Mouse (Mus musculus): Measurements from ENCODE around the gene Aipl1. TPM values are rescaled to one million over a fixed set of nuclear protein-coding genes. Genes with fewer than 3 reads are reported as not detected.

The Aipl1 gene
- polyA plus RNA-seq, 1 experiment from 2014 or later, result 0.29 TPM

GRCm38 (mm10) chr11:72070733-72071132 is 33.4 kb upstream of the Aipl1 start:
- Histone ChIP-seq H3K4me1 (ENCODE audit: control insufficient read depth, insufficient read depth, low read length) (peaks cover 7% of the 10 kb centered on the region; the same call in 1 of the 2 replicates), H3K9ac (replicated peaks; ENCODE audit: low read length) (no peak overlapping the region), H3K4me2 (ENCODE audit: low read length) (no peak overlapping the region), H3K27ac (replicated peaks; ENCODE audit: low read depth, low read length) (no peak overlapping the region), H3K36me3 (ENCODE audit: control insufficient read depth, insufficient read depth, low read length) (no peaks in the 10 kb centered on the region), H3K4me3 (replicated peaks; ENCODE audit: low read depth, low read length) (no peak overlapping the region), H3K27me3 (ENCODE audit: control insufficient read depth, insufficient read depth, low read length) (no peaks in the 10 kb centered on the region), H3K9me3 (ENCODE audit: control insufficient read depth, low read length) (no peaks in the 10 kb centered on the region)
- WGBS, result 84% methylated on average over 9 of the region's 9 CpGs
- ATAC-seq (ENCODE audit: low FRiP score, low TSS enrichment) (no peak), DNase-seq (no peak)

GRCm38 (mm10) chr11:72068026-72068425 is 30.7 kb upstream of the Aipl1 start:
- H3K27me3 ChIP-seq (ENCODE audit: control insufficient read depth, insufficient read depth, low read length), result no peaks in the 10 kb centered on the region
- peaks cover 3% of the 10 kb centered on the region; the same call in 1 of the 2 replicates for H3K9me3 ChIP-seq (ENCODE audit: control insufficient read depth, low read length)
- peak; percentile 70 for DNase-seq
- ATAC-seq (ENCODE audit: low FRiP score, low TSS enrichment), result no peak
- no peaks in the 10 kb centered on the region for H3K36me3 ChIP-seq (ENCODE audit: control insufficient read depth, insufficient read depth, low read length)
- WGBS, result 53% methylated on average over 7 of the region's 7 CpGs
- H3K4me2 ChIP-seq (ENCODE audit: low read length), result no peak overlapping the region
- H3K27ac ChIP-seq (replicated peaks; ENCODE audit: low read depth, low read length), result 0 out of 2 replicates have a peak overlapping the region, but pooled peaks have one; percentile 13
- no peak overlapping the region for H3K9ac ChIP-seq (replicated peaks; ENCODE audit: low read length)
- H3K4me1 ChIP-seq (ENCODE audit: control insufficient read depth, insufficient read depth, low read length), result peaks cover 7% of the 10 kb centered on the region; the same call in 1 of the 2 replicates
- H3K4me3 ChIP-seq (replicated peaks; ENCODE audit: low read depth, low read length), result no peak overlapping the region

- DNase-seq (no peak), ATAC-seq (ENCODE audit: low FRiP score, low TSS enrichment) (no peak)
- Histone ChIP-seq H3K4me3 (replicated peaks; ENCODE audit: low read depth, low read length) (no peak overlapping the region), H3K9me3 (ENCODE audit: control insufficient read depth, low read length) (peaks cover 3% of the 10 kb centered on the region; the same call in 1 of the 2 replicates), H3K27ac (replicated peaks; ENCODE audit: low read depth, low read length) (no peak overlapping the region), H3K4me1 (ENCODE audit: control insufficient read depth, insufficient read depth, low read length) (peaks cover 7% of the 10 kb centered on the region; the same call in 1 of the 2 replicates), H3K27me3 (ENCODE audit: control insufficient read depth, insufficient read depth, low read length) (no peaks in the 10 kb centered on the region), H3K4me2 (ENCODE audit: low read length) (no peak overlapping the region), H3K9ac (replicated peaks; ENCODE audit: low read length) (no peak overlapping the region), H3K36me3 (ENCODE audit: control insufficient read depth, insufficient read depth, low read length) (no peaks in the 10 kb centered on the region)
- 80% methylated on average over 5 of the region's 5 CpGs for WGBS
Measured at GRCm38 (mm10) chr11:72067326-72067725, 30.0 kb upstream of the Aipl1 start.

- no peak overlapping the region for H3K4me2 ChIP-seq (ENCODE audit: low read length)
- WGBS, result 38% methylated on average over 6 of the region's 6 CpGs
- peaks cover 3% of the 10 kb centered on the region; the same call in 1 of the 2 replicates for H3K9me3 ChIP-seq (ENCODE audit: control insufficient read depth, low read length)
- H3K4me1 ChIP-seq (ENCODE audit: control insufficient read depth, insufficient read depth, low read length), result peaks cover 7% of the 10 kb centered on the region; the same call in 1 of the 2 replicates
- DNase-seq, result peak; percentile 49
- no peak overlapping the region for H3K9ac ChIP-seq (replicated peaks; ENCODE audit: low read length)
- ATAC-seq (ENCODE audit: low FRiP score, low TSS enrichment), result no peak
- H3K27me3 ChIP-seq (ENCODE audit: control insufficient read depth, insufficient read depth, low read length), result no peaks in the 10 kb centered on the region
- H3K36me3 ChIP-seq (ENCODE audit: control insufficient read depth, insufficient read depth, low read length), result no peaks in the 10 kb centered on the region
- H3K4me3 ChIP-seq (replicated peaks; ENCODE audit: low read depth, low read length), result no peak overlapping the region
- no peak overlapping the region for H3K27ac ChIP-seq (replicated peaks; ENCODE audit: low read depth, low read length)
Measured at GRCm38 (mm10) chr11:72066330-72066729, 29.0 kb upstream of the Aipl1 start.

- H3K27ac ChIP-seq (replicated peaks; ENCODE audit: low read depth, low read length), result no peak overlapping the region
- WGBS, result 85% methylated on average over 8 of the region's 8 CpGs
- no peaks in the 10 kb centered on the region for H3K27me3 ChIP-seq (ENCODE audit: control insufficient read depth, insufficient read depth, low read length)
- H3K36me3 ChIP-seq (ENCODE audit: control insufficient read depth, insufficient read depth, low read length), result no peaks in the 10 kb centered on the region
- H3K4me2 ChIP-seq (ENCODE audit: low read length), result no peak overlapping the region
- H3K9ac ChIP-seq (replicated peaks; ENCODE audit: low read length), result no peak overlapping the region
- DNase-seq (peak; percentile 49), ATAC-seq (ENCODE audit: low FRiP score, low TSS enrichment) (no peak)
- no peak overlapping the region for H3K4me3 ChIP-seq (replicated peaks; ENCODE audit: low read depth, low read length)
- peaks cover 7% of the 10 kb centered on the region; the same call in 1 of the 2 replicates for H3K4me1 ChIP-seq (ENCODE audit: control insufficient read depth, insufficient read depth, low read length)
- peaks cover 3% of the 10 kb centered on the region; the same call in 1 of the 2 replicates for H3K9me3 ChIP-seq (ENCODE audit: control insufficient read depth, low read length)
Measured at GRCm38 (mm10) chr11:72065103-72065502, 27.8 kb upstream of the Aipl1 start.

GRCm38 (mm10) chr11:72064414-72064813 is 27.1 kb upstream of the Aipl1 start:
- 85% methylated on average over 6 of the region's 6 CpGs for WGBS

GRCm38 (mm10) chr11:72061093-72061620 is 23.8 kb upstream of the Aipl1 start:
- WGBS, result 87% methylated on average over 13 of the region's 13 CpGs
- no peak for DNase-seq
- Histone ChIP-seq H3K4me1 (ENCODE audit: control insufficient read depth, insufficient read depth, low read length) (no peaks in the 10 kb centered on the region), H3K27me3 (ENCODE audit: control insufficient read depth, insufficient read depth, low read length) (no peaks in the 10 kb centered on the region), H3K9me3 (ENCODE audit: control insufficient read depth, low read length) (peaks cover 3% of the 10 kb centered on the region; the same call in 1 of the 2 replicates), H3K4me2 (ENCODE audit: low read length) (no peak overlapping the region), H3K9ac (replicated peaks; ENCODE audit: low read length) (no peak overlapping the region), H3K4me3 (replicated peaks; ENCODE audit: low read depth, low read length) (no peak overlapping the region), H3K36me3 (ENCODE audit: control insufficient read depth, insufficient read depth, low read length) (no peaks in the 10 kb centered on the region), H3K27ac (replicated peaks; ENCODE audit: low read depth, low read length) (no peak overlapping the region)
- no peak for ATAC-seq (ENCODE audit: low FRiP score, low TSS enrichment)

More at GRCm38 (mm10) chr11:72064414-72064813, 27.1 kb upstream of the Aipl1 start:
- Histone ChIP-seq H3K4me3 (replicated peaks; ENCODE audit: low read depth, low read length) (no peak overlapping the region), H3K36me3 (ENCODE audit: control insufficient read depth, insufficient read depth, low read length) (no peaks in the 10 kb centered on the region), H3K9me3 (ENCODE audit: control insufficient read depth, low read length) (peaks cover 3% of the 10 kb centered on the region; the same call in 1 of the 2 replicates), H3K27me3 (ENCODE audit: control insufficient read depth, insufficient read depth, low read length) (no peaks in the 10 kb centered on the region), H3K4me2 (ENCODE audit: low read length) (no peak overlapping the region), H3K27ac (replicated peaks; ENCODE audit: low read depth, low read length) (no peak overlapping the region), H3K4me1 (ENCODE audit: control insufficient read depth, insufficient read depth, low read length) (peaks cover 7% of the 10 kb centered on the region; the same call in 1 of the 2 replicates), H3K9ac (replicated peaks; ENCODE audit: low read length) (no peak overlapping the region)
- ATAC-seq (ENCODE audit: low FRiP score, low TSS enrichment) (no peak), DNase-seq (no peak)

GRCm38 (mm10) chr11:72060416-72060815 is 23.1 kb upstream of the Aipl1 start:
- ATAC-seq (ENCODE audit: low FRiP score, low TSS enrichment), result no peak
- 85% methylated on average over 9 of the region's 9 CpGs for WGBS

GRCm38 (mm10) chr11:72057166-72057565 is 19.9 kb upstream of the Aipl1 start:
- no peak overlapping the region for H3K9ac ChIP-seq (replicated peaks; ENCODE audit: low read length)
- no peak overlapping the region for H3K27ac ChIP-seq (replicated peaks; ENCODE audit: low read depth, low read length)
- no peaks in the 10 kb centered on the region for H3K36me3 ChIP-seq (ENCODE audit: control insufficient read depth, insufficient read depth, low read length)
- ATAC-seq (ENCODE audit: low FRiP score, low TSS enrichment) (no peak), DNase-seq (no peak)
- no peaks in the 10 kb centered on the region for H3K4me1 ChIP-seq (ENCODE audit: control insufficient read depth, insufficient read depth, low read length)
- no peaks in the 10 kb centered on the region for H3K27me3 ChIP-seq (ENCODE audit: control insufficient read depth, insufficient read depth, low read length)
- no peak overlapping the region for H3K4me3 ChIP-seq (replicated peaks; ENCODE audit: low read depth, low read length)
- no peak overlapping the region for H3K4me2 ChIP-seq (ENCODE audit: low read length)
- WGBS, result 73% methylated on average over 3 of the region's 3 CpGs
- no peaks in the 10 kb centered on the region for H3K9me3 ChIP-seq (ENCODE audit: control insufficient read depth, low read length)

More at GRCm38 (mm10) chr11:72060416-72060815, 23.1 kb upstream of the Aipl1 start:
- H3K9me3 ChIP-seq (ENCODE audit: control insufficient read depth, low read length), result peaks cover 3% of the 10 kb centered on the region; the same call in 1 of the 2 replicates
- no peaks in the 10 kb centered on the region for H3K4me1 ChIP-seq (ENCODE audit: control insufficient read depth, insufficient read depth, low read length)
- no peak overlapping the region for H3K4me3 ChIP-seq (replicated peaks; ENCODE audit: low read depth, low read length)
- no peak for DNase-seq
- H3K27ac ChIP-seq (replicated peaks; ENCODE audit: low read depth, low read length), result no peak overlapping the region
- H3K9ac ChIP-seq (replicated peaks; ENCODE audit: low read length), result no peak overlapping the region
- no peaks in the 10 kb centered on the region for H3K27me3 ChIP-seq (ENCODE audit: control insufficient read depth, insufficient read depth, low read length)
- H3K4me2 ChIP-seq (ENCODE audit: low read length), result no peak overlapping the region
- H3K36me3 ChIP-seq (ENCODE audit: control insufficient read depth, insufficient read depth, low read length), result no peaks in the 10 kb centered on the region

All from midbrain, embryonic 14.5 days (tissue).